Mouse (Mus musculus) liver, embryonic 14.5 days (tissue): Measurements from ENCODE around the gene Vamp1. TPM values are rescaled to one million over a fixed set of nuclear protein-coding genes. Genes with fewer than 3 reads are reported as not detected.
A peak's percentile ranks its signal among the peaks of the same experiment; 100 is the strongest.

Experiments used
- ATAC-seq: fragments of 200-750 bp; cut with Nextera tagmentation; 2 replicates; pipeline ENCODE4 v1.8.0; 2017; ENCODE audit warnings: moderate number of reproducible peaks, mild to moderate bottlenecking, moderate library complexity; ENCODE audit not compliant: insufficient read depth
- DNase-seq, 3 experiments: peaks; one replicate each; pipeline ENCODE4 v3.0.0-alpha.2; 2012 to 2013; ENCODE audit warnings: low read depth in 3 of 3, low spot score in 3 of 3
- H3K27ac ChIP-seq: fragments of 300-500 bp; sonication (generic); 2 replicates; pipeline ENCODE4 v1.5.1; 2014; ENCODE audit warnings: moderate library complexity, mild to moderate bottlenecking, control low read depth, inconsistent platforms
- H3K27me3 ChIP-seq: fragments of 300-500 bp; sonication (generic); 2 replicates; pipeline ENCODE4 v1.6.1; 2014; ENCODE audit warnings: mild to moderate bottlenecking, low read length, moderate library complexity; ENCODE audit not compliant: control insufficient read depth, insufficient read depth
- H3K36me3 ChIP-seq: fragments of 300-500 bp; sonication (generic); replicated peaks from 2 replicates; pipeline ENCODE4 v1.6.1; 2014; ENCODE audit warnings: low read depth; ENCODE audit not compliant: control insufficient read depth, insufficient read depth
- H3K4me1 ChIP-seq, 2 experiments: fragments of 200-500 bp in 1 of 2; fragments of 300-500 bp in 1 of 2; sonication (generic) in 1 of 2; replicated peaks; 2 replicates each; pipeline ENCODE4 v1.6.1; 2012 to 2014; ENCODE audit warnings: antibody characterized with exemption in 1 of 2, inconsistent platforms in 1 of 2, low read length in 1 of 2; ENCODE audit not compliant: control insufficient read depth in 2 of 2, insufficient read depth in 2 of 2
- H3K4me2 ChIP-seq: fragments of 300-500 bp; sonication (generic); 2 replicates; pipeline ENCODE4 v1.6.1; 2014; ENCODE audit warnings: low read depth, mild to moderate bottlenecking, control low read depth, moderate library complexity
- H3K4me3 ChIP-seq, 2 experiments: fragments of 200-500 bp in 1 of 2; fragments of 300-500 bp in 1 of 2; sonication (generic) in 1 of 2; 2 replicates each; pipeline ENCODE4 v1.5.1; 2012 to 2014; ENCODE audit warnings: low read depth in 2 of 2, low read length in 2 of 2, mild to moderate bottlenecking in 2 of 2, control low read depth in 1 of 2, inconsistent platforms in 1 of 2, moderate library complexity in 1 of 2; ENCODE audit not compliant: insufficient read depth in 1 of 2
- H3K9ac ChIP-seq: fragments of 300-500 bp; sonication (generic); replicated peaks from 2 replicates; pipeline ENCODE4 v1.6.1; 2014; ENCODE audit warnings: mild to moderate bottlenecking, control low read depth, moderate library complexity
- H3K9me3 ChIP-seq: fragments of 300-500 bp; sonication (generic); 2 replicates; pipeline ENCODE4 v1.6.1; 2016; ENCODE audit warnings: low read length, mixed read lengths; ENCODE audit not compliant: control insufficient read depth
- CTCF ChIP-seq: IDR thresholded peaks from 2 replicates; pipeline ENCODE4 v1.5.1; 2016; ENCODE audit warnings: antibody characterized with exemption, low read depth, control low read depth
- EP300 ChIP-seq: IDR thresholded peaks from 2 replicates; pipeline ENCODE4 v1.6.1; 2016; ENCODE audit warnings: antibody characterized with exemption, low read depth
- WGBS: fragments of 180-500 bp; shearing (Covaris S2); extraction: QIAGEN DNeasy Blood & Tissue Kit; methylation state at CpG from one replicate; pipeline ENCODE4 v1.1.7; 2014; ENCODE audit not compliant: insufficient replicate concordance; 5-methylcytosine and 5-hydroxymethylcytosine counted together
- polyA plus RNA-seq, 2 experiments: library from polyadenylated mRNA; depleted of rRNA in 1 of 2; stranded (reverse) in 1 of 2; unstranded in 1 of 2; fragments of >200 nt; fragmentation: Nextera tagmentation in 1 of 2; extraction: Ambion mirVana in 1 of 2; gene quantifications; 2 replicates each; pipeline versions ENCODE4 v1.2.1 to v1.2.3; 2012 to 2014

Vamp1 gene
- polyA plus RNA-seq, 2 experiments = 0.94 to 3.5 TPM

DNA sequence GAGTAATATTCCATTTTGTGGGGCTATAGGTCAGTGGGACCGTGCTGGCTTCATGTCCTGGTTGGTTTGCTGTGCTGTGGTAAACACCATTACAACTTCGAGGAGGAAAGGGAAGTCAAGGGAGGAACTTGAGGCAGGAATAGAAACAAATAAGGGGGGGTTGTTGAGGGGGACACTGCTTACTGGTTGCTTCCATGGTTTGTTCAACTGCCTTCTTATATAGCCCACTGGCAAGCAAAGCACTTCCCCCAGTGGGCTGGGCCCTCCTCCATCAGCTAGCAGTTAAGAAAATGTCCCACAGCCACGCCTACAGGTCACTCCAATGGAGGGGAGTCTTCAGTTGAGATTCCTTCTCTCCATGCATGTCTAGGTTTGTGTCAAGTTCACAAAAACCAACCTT lies 36.9 kb downstream of the Vamp1 start:
- H3K4me2 ChIP-seq = no peak overlapping the region
- 40% methylated on average over 3 of the region's 3 CpGs for WGBS
- no peak overlapping the region for H3K9ac ChIP-seq
- no peak for ATAC-seq
- H3K4me3 ChIP-seq = no peak overlapping the region
- H3K36me3 ChIP-seq = no peaks in the 10 kb centered on the region
- no peak overlapping the region for H3K27ac ChIP-seq
- no peaks in the 10 kb centered on the region; a peak in 1 of 4 replicates for H3K4me1 ChIP-seq
- no peaks in the 10 kb centered on the region for H3K9me3 ChIP-seq
- DNase-seq = no peak
- TF ChIP-seq EP300 (no peak), CTCF (no peak)
- no peaks in the 10 kb centered on the region for H3K27me3 ChIP-seq

- Histone ChIP-seq H3K27me3 (no peaks in the 10 kb centered on the region), H3K4me3 (no peak overlapping the region), H3K9ac (no peak overlapping the region), H3K36me3 (no peaks in the 10 kb centered on the region), H3K27ac (no peak overlapping the region), H3K9me3 (no peaks in the 10 kb centered on the region), H3K4me1 (no peaks in the 10 kb centered on the region; a peak in 1 of 4 replicates), H3K4me2 (no peak overlapping the region)
- WGBS = 77% methylated on average over 8 of the region's 8 CpGs
- no peak for ATAC-seq
- no peak for DNase-seq
- TF ChIP-seq CTCF (no peak), EP300 (no peak)
Measured at GRCm38 (mm10) chr6:125252711-125253110, 37.4 kb downstream of the Vamp1 start.

DNA sequence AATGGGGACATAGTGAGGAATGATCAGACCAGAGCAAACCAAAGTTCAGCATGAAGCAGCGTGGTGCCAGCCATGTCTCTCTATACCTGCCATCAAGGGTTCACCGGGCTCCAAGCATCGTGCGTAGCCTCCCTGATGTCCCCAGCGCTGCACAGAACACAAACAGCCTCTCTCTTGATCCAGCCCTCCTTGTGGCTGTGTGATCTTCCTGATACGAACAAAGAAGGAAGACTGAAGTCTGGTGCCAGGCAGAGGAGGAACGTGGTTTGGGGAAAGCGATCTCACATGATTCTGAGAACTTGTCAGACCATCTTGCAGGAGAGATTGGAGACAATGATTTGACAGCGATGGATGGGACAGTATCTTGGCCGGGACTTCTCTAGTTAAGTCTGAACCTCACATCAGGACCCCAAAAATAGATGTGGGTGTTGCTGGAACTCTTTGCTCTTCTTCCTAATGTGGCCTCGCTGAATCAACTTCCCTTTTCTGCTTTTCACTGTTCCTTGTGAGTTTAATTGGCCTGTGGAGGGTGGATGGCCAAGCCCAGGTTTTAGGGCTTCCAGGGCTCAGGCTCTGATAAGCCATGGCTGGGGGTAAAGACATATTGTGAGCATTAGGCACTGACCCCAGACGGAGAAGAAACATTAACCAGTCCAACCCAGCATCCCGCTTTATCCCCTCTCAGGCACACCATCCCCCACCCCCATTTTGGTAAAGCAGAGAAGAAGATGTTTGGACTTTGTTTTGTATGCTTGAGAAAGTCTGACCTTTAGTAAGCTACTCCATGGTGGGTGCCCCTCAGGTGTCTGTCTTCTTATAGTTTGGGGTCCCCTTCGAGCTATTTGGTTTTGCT lies 38.7 kb downstream of the Vamp1 start:
- Histone ChIP-seq H3K27me3 (no peaks in the 10 kb centered on the region), H3K4me3 (0 out of 4 replicates have a peak overlapping the region, but pooled peaks of 1 of the 2 experiments have one; percentile 3), H3K27ac (no peak overlapping the region), H3K9ac (no peak overlapping the region), H3K9me3 (no peaks in the 10 kb centered on the region), H3K36me3 (no peaks in the 10 kb centered on the region), H3K4me1 (no peaks in the 10 kb centered on the region; a peak in 1 of 4 replicates), H3K4me2 (peak overlapping the region; percentile 15; the same call in 1 of the 2 replicates)
- ATAC-seq (no peak), DNase-seq (no peak)
- WGBS = 27% methylated on average over 14 of the region's 14 CpGs
- no peak for TF ChIP-seq EP300
- TF ChIP-seq CTCF = no peak

GRCm38 (mm10) chr6:125255516-125256044 lies 40.2 kb downstream of the Vamp1 start:
- no peaks in the 10 kb centered on the region; a peak in 1 of 4 replicates for H3K4me1 ChIP-seq
- DNase-seq (no peak), ATAC-seq (no peak)
- H3K4me3 ChIP-seq = no peak overlapping the region
- H3K36me3 ChIP-seq = no peaks in the 10 kb centered on the region
- H3K27ac ChIP-seq = no peak overlapping the region
- WGBS = 61% methylated on average over 7 of the region's 7 CpGs
- H3K9ac ChIP-seq = no peak overlapping the region
- H3K9me3 ChIP-seq = no peaks in the 10 kb centered on the region
- H3K27me3 ChIP-seq = no peaks in the 10 kb centered on the region
- TF ChIP-seq EP300 = no peak
- TF ChIP-seq CTCF = no peak
- H3K4me2 ChIP-seq = no peak overlapping the region

- no peaks in the 10 kb centered on the region for H3K27me3 ChIP-seq
- no peaks in the 10 kb centered on the region for H3K9me3 ChIP-seq
- H3K4me3 ChIP-seq = no peak overlapping the region
- H3K27ac ChIP-seq = no peak overlapping the region
- TF ChIP-seq CTCF = no peak
- no peak overlapping the region for H3K4me2 ChIP-seq
- 58% methylated on average over 8 of the region's 8 CpGs for WGBS
- H3K4me1 ChIP-seq = no peaks in the 10 kb centered on the region; a peak in 1 of 4 replicates
- no peak overlapping the region for H3K9ac ChIP-seq
- H3K36me3 ChIP-seq = no peaks in the 10 kb centered on the region
- ATAC-seq (no peak), DNase-seq (no peak)
Measured at GRCm38 (mm10) chr6:125256222-125256966, 41.0 kb downstream of the Vamp1 start.
